Mouse (Mus musculus): ENCODE measurements around the gene Vps13d. TPM values are rescaled to one million over a fixed set of nuclear protein-coding genes. Genes with fewer than 3 reads are reported as not detected.
A peak's percentile ranks its signal among the peaks of the same experiment; 100 is the strongest.

Vps13d gene
- polyA plus RNA-seq, 1 experiment from 2014 or later = 6.9 TPM

- WGBS = 56% methylated on average over 5 of the region's 5 CpGs
- Histone ChIP-seq H3K9ac (no peak overlapping the region), H3K27ac (no peak overlapping the region), H3K4me3 (no peak overlapping the region), H3K36me3 (peaks cover 60% of the 10 kb centered on the region), H3K27me3 (no peaks in the 10 kb centered on the region), H3K4me1 (replicated peaks) (peaks cover 10% of the 10 kb centered on the region; the same call in 1 of the 2 replicates), H3K9me3 (replicated peaks) (no peaks in the 10 kb centered on the region), H3K4me2 (no peak overlapping the region)
- ATAC-seq (replicated peaks; ENCODE audit: insufficient number of reproducible peaks, insufficient read depth, low FRiP score, low read depth) = 0 out of 2 replicates have a peak, but pooled peaks have one; percentile 41
Measured at GRCm38 (mm10) chr4:145147006-145147961, 47.5 kb downstream of the Vps13d start.

GRCm38 (mm10) chr4:145143533-145143932 lies 51.3 kb downstream of the Vps13d start:
- no peaks in the 10 kb centered on the region for H3K9me3 ChIP-seq (replicated peaks)
- no peak for ATAC-seq (replicated peaks; ENCODE audit: insufficient number of reproducible peaks, insufficient read depth, low FRiP score, low read depth)
- H3K4me1 ChIP-seq (replicated peaks) = peaks cover 10% of the 10 kb centered on the region; the same call in 1 of the 2 replicates
- no peak overlapping the region for H3K27ac ChIP-seq
- no peak overlapping the region for H3K4me3 ChIP-seq
- WGBS = 60% methylated on average over 5 of the region's 5 CpGs
- no peaks in the 10 kb centered on the region for H3K27me3 ChIP-seq
- H3K36me3 ChIP-seq = peaks cover 75% of the 10 kb centered on the region
- H3K9ac ChIP-seq = no peak overlapping the region
- H3K4me2 ChIP-seq = no peak overlapping the region

- Histone ChIP-seq H3K4me1 (replicated peaks) (0 out of 2 replicates have a peak, but pooled peaks cover 3% of the 10 kb centered on the region), H3K27me3 (no peaks in the 10 kb centered on the region), H3K36me3 (peaks cover 87% of the 10 kb centered on the region), H3K9me3 (replicated peaks) (no peaks in the 10 kb centered on the region), H3K27ac (peak overlapping the region; percentile 72), H3K9ac (no peak overlapping the region), H3K4me3 (no peak overlapping the region), H3K4me2 (no peak overlapping the region)
- 77% methylated on average over 1 of the region's 1 CpGs for WGBS
- no peak for ATAC-seq (replicated peaks; ENCODE audit: insufficient number of reproducible peaks, insufficient read depth, low FRiP score, low read depth)
Measured at GRCm38 (mm10) chr4:145136705-145137104, 58.1 kb downstream of the Vps13d start.

GRCm38 (mm10) chr4:145135473-145135872 lies 59.3 kb downstream of the Vps13d start:
- Histone ChIP-seq H3K4me1 (replicated peaks) (0 out of 2 replicates have a peak, but pooled peaks cover 3% of the 10 kb centered on the region), H3K27me3 (no peaks in the 10 kb centered on the region), H3K27ac (no peak overlapping the region), H3K4me2 (no peak overlapping the region), H3K9me3 (replicated peaks) (no peaks in the 10 kb centered on the region), H3K9ac (no peak overlapping the region), H3K36me3 (peaks cover 86% of the 10 kb centered on the region), H3K4me3 (no peak overlapping the region)
- 73% methylated on average over 4 of the region's 4 CpGs for WGBS
- no peak for ATAC-seq (replicated peaks; ENCODE audit: insufficient number of reproducible peaks, insufficient read depth, low FRiP score, low read depth)

- no peaks in the 10 kb centered on the region for H3K27me3 ChIP-seq
- no peak overlapping the region for H3K27ac ChIP-seq
- no peaks in the 10 kb centered on the region for H3K4me1 ChIP-seq (replicated peaks)
- WGBS = 93% methylated on average over 1 of the region's 1 CpGs
- peaks cover 80% of the 10 kb centered on the region for H3K36me3 ChIP-seq
- H3K4me2 ChIP-seq = no peak overlapping the region
- H3K4me3 ChIP-seq = no peak overlapping the region
- H3K9me3 ChIP-seq (replicated peaks) = no peaks in the 10 kb centered on the region
- ATAC-seq (replicated peaks; ENCODE audit: insufficient number of reproducible peaks, insufficient read depth, low FRiP score, low read depth) = no peak
- H3K9ac ChIP-seq = no peak overlapping the region
Measured at GRCm38 (mm10) chr4:145130772-145131171, 64.0 kb downstream of the Vps13d start.

- Histone ChIP-seq H3K36me3 (peaks cover 73% of the 10 kb centered on the region), H3K27ac (no peak overlapping the region), H3K27me3 (no peaks in the 10 kb centered on the region), H3K4me2 (no peak overlapping the region), H3K4me1 (replicated peaks) (no peaks in the 10 kb centered on the region), H3K9ac (no peak overlapping the region), H3K4me3 (no peak overlapping the region), H3K9me3 (replicated peaks) (no peaks in the 10 kb centered on the region)
- 0 out of 2 replicates have a peak, but pooled peaks have one; percentile 47 for ATAC-seq (replicated peaks; ENCODE audit: insufficient number of reproducible peaks, insufficient read depth, low FRiP score, low read depth)
Measured at GRCm38 (mm10) chr4:145129956-145130548, 64.8 kb downstream of the Vps13d start.

- H3K4me3 ChIP-seq = no peak overlapping the region
- no peaks in the 10 kb centered on the region for H3K27me3 ChIP-seq
- no peak overlapping the region for H3K9ac ChIP-seq
- H3K36me3 ChIP-seq = peaks cover 67% of the 10 kb centered on the region
- WGBS = 69% methylated on average over 4 of the region's 4 CpGs
- no peak for ATAC-seq (replicated peaks; ENCODE audit: insufficient number of reproducible peaks, insufficient read depth, low FRiP score, low read depth)
- H3K27ac ChIP-seq = 0 out of 2 replicates have a peak overlapping the region, but pooled peaks have one; percentile 20
- H3K4me1 ChIP-seq (replicated peaks) = no peaks in the 10 kb centered on the region
- no peaks in the 10 kb centered on the region for H3K9me3 ChIP-seq (replicated peaks)
- no peak overlapping the region for H3K4me2 ChIP-seq
Measured at GRCm38 (mm10) chr4:145125463-145126220, 69.2 kb downstream of the Vps13d start.

GRCm38 (mm10) chr4:145124419-145124818 lies 70.4 kb downstream of the Vps13d start:
- 78% methylated on average over 4 of the region's 4 CpGs for WGBS
- Histone ChIP-seq H3K4me2 (no peak overlapping the region), H3K9me3 (replicated peaks) (no peaks in the 10 kb centered on the region), H3K27ac (no peak overlapping the region), H3K4me1 (replicated peaks) (no peaks in the 10 kb centered on the region), H3K36me3 (peaks cover 76% of the 10 kb centered on the region), H3K9ac (no peak overlapping the region), H3K4me3 (no peak overlapping the region), H3K27me3 (no peaks in the 10 kb centered on the region)
- no peak for ATAC-seq (replicated peaks; ENCODE audit: insufficient number of reproducible peaks, insufficient read depth, low FRiP score, low read depth)

- ATAC-seq (replicated peaks; ENCODE audit: insufficient number of reproducible peaks, insufficient read depth, low FRiP score, low read depth) = no peak
Measured at GRCm38 (mm10) chr4:145111641-145112040, 83.2 kb downstream of the Vps13d start.

GRCm38 (mm10) chr4:145110736-145111135 lies 84.1 kb downstream of the Vps13d start:
- Histone ChIP-seq H3K36me3 (peaks cover 82% of the 10 kb centered on the region), H3K4me1 (replicated peaks) (no peaks in the 10 kb centered on the region), H3K9me3 (replicated peaks) (no peaks in the 10 kb centered on the region), H3K27ac (no peak overlapping the region), H3K27me3 (no peaks in the 10 kb centered on the region), H3K4me3 (no peak overlapping the region), H3K4me2 (no peak overlapping the region), H3K9ac (no peak overlapping the region)
- WGBS = 80% methylated on average over 6 of the region's 6 CpGs
- no peak for ATAC-seq (replicated peaks; ENCODE audit: insufficient number of reproducible peaks, insufficient read depth, low FRiP score, low read depth)

More at GRCm38 (mm10) chr4:145111641-145112040, 83.2 kb downstream of the Vps13d start:
- Histone ChIP-seq H3K4me2 (no peak overlapping the region), H3K27me3 (no peaks in the 10 kb centered on the region), H3K27ac (no peak overlapping the region), H3K36me3 (peaks cover 81% of the 10 kb centered on the region), H3K9ac (no peak overlapping the region), H3K4me3 (no peak overlapping the region), H3K9me3 (replicated peaks) (no peaks in the 10 kb centered on the region), H3K4me1 (replicated peaks) (no peaks in the 10 kb centered on the region)
- WGBS = 53% methylated on average over 4 of the region's 4 CpGs

- no peaks in the 10 kb centered on the region for H3K4me1 ChIP-seq (replicated peaks)
Measured at GRCm38 (mm10) chr4:145106796-145107195, 88.0 kb downstream of the Vps13d start.

More at GRCm38 (mm10) chr4:145106796-145107195, 88.0 kb downstream of the Vps13d start:
- Histone ChIP-seq H3K4me3 (no peak overlapping the region), H3K27me3 (no peaks in the 10 kb centered on the region), H3K9ac (no peak overlapping the region), H3K9me3 (replicated peaks) (no peaks in the 10 kb centered on the region), H3K4me2 (no peak overlapping the region), H3K27ac (no peak overlapping the region), H3K36me3 (peaks cover 86% of the 10 kb centered on the region)
- WGBS = 70% methylated on average over 6 of the region's 6 CpGs
- no peak for ATAC-seq (replicated peaks; ENCODE audit: insufficient number of reproducible peaks, insufficient read depth, low FRiP score, low read depth)
